In genomic region chr2:6334011-6334410, GRCm38 (mm10) we compare ENCODE assay signal across 21 mouse cellular contexts. TPM values are rescaled to one million over a fixed set of nuclear protein-coding genes. Genes with fewer than 3 reads are reported as not detected.
DNase-seq lines count a peak whose midpoint lies in the region; ATAC-seq and TF ChIP-seq lines count a peak whose summit lies in the region.
"Had no signal": no experiment of that assay in that cellular context is flagged by ENCODE, and none has a peak within 500 bp of the region (broad histone marks: within the 10 kb centered on the region; RNA-seq: fewer than 3 reads in every experiment).

No protein-coding gene starts in this region.

- 84% methylated on average over 6 of the region's 6 CpGs for WGBS in kidney, embryonic 14.5 days

- TF ChIP-seq RAD21 in MEL (IDR thresholded peaks at IDR 0.05; ENCODE audit: low read depth, low read length): no peak

- no peak for TF ChIP-seq EP300 in MEL (IDR thresholded peaks at IDR 0.05; ENCODE audit: low read depth in 1 of 2, low read length in 2 of 2)

- ATAC-seq in kidney, embryonic 14.5 days (ENCODE audit: low FRiP score, low TSS enrichment): no peak
- ATAC-seq: forebrain, postnatal 0 days; midbrain, embryonic 15.5 days; Patski had no signal

- no peaks in the 10 kb centered on the region for H3K9me3 ChIP-seq in kidney, embryonic 14.5 days (ENCODE audit: control insufficient read depth, low read length)
- no peaks in the 10 kb centered on the region for H3K9me3 ChIP-seq in MEL (replicated peaks; ENCODE audit: insufficient read depth, low read length)
- H3K9me3 ChIP-seq: heart, embryonic 13.5 days; hindbrain, embryonic 12.5 days; limb, embryonic 15.5 days; lung, embryonic 15.5 days; midbrain, embryonic 15.5 days had no signal

- peaks cover 31% of the 10 kb centered on the region for H3K4me1 ChIP-seq in kidney, embryonic 14.5 days (ENCODE audit: control insufficient read depth, insufficient read depth, low read length)
- peaks cover 54 to 69% of the 10 kb centered on the region in 2 experiments for H3K4me1 ChIP-seq in MEL (ENCODE audit: control insufficient read depth in 1 of 2, insufficient read depth in 2 of 2, low read length in 2 of 2)

- H3K4me3 ChIP-seq in kidney, embryonic 14.5 days (ENCODE audit: low read length): no peak overlapping the region
- no peak overlapping the region for H3K4me3 ChIP-seq in MEL (ENCODE audit: control insufficient read depth in 1 of 2, insufficient read depth in 1 of 2, low read depth in 2 of 2, low read length in 2 of 2)
- H3K4me3 ChIP-seq: heart, adult 2 months; heart, embryonic 13.5 days; hindbrain, embryonic 12.5 days; limb, embryonic 15.5 days; lung, embryonic 15.5 days; midbrain, embryonic 15.5 days had no signal

- no peak for TF ChIP-seq CTCF in MEL (IDR thresholded peaks at IDR 0.05 in 2 of 3, conservative IDR thresholded peaks at IDR 0.05 in 1 of 3; ENCODE audit: control insufficient read depth in 1 of 3, insufficient read depth in 1 of 3, low read depth in 2 of 3, low read length in 3 of 3, poor library complexity in 1 of 3, severe bottlenecking in 1 of 3)

- H3K79me2 ChIP-seq in MEL (ENCODE audit: control insufficient read depth, insufficient read depth, low read length, poor library complexity): peaks cover 59% of the 10 kb centered on the region

- DNase-seq in adrenal gland, postnatal 36 days: peak; percentile 16 to 44
- DNase-seq in adrenal gland, postnatal 4 days (ENCODE audit: low spot score in 2 of 2): no peak
- peak; percentile 43 for DNase-seq in kidney, postnatal 14 days
- DNase-seq in MEL (ENCODE audit: low read depth, low spot score): no peak
- peak; percentile 56 to 61 for DNase-seq in kidney, postnatal 36 days
- no peak for DNase-seq in frontal cortex, postnatal 25 days (ENCODE audit: low spot score in 2 of 2)
- DNase-seq: cerebellum, adult 18-20 months; cerebellum, postnatal 14 days; forebrain, postnatal 0 days; gastrocnemius, postnatal 36 days; heart, adult 2 months; heart, postnatal 14 days; left cerebral cortex, postnatal 4 days had no signal

- H3K27ac ChIP-seq in kidney, embryonic 14.5 days (ENCODE audit: low read depth, low read length): no peak overlapping the region
- 0 out of 2 replicates have a peak overlapping the region, but pooled peaks have one; percentile 3 for H3K27ac ChIP-seq in MEL (ENCODE audit: control insufficient read depth, low read depth, low read length)
- H3K27ac ChIP-seq: heart, adult 2 months; heart, embryonic 13.5 days; hindbrain, embryonic 12.5 days; limb, embryonic 15.5 days; lung, embryonic 15.5 days; macrophage; midbrain, embryonic 15.5 days had no signal

- 0 out of 2 replicates have a peak, but pooled peaks cover 5% of the 10 kb centered on the region for H3K36me3 ChIP-seq in kidney, embryonic 14.5 days (ENCODE audit: control insufficient read depth, insufficient read depth, low read length)
- peaks cover 11 to 72% of the 10 kb centered on the region in 2 experiments for H3K36me3 ChIP-seq in MEL (ENCODE audit: control insufficient read depth in 1 of 2, insufficient read depth in 2 of 2, low read length in 2 of 2)
- H3K36me3 ChIP-seq: heart, embryonic 13.5 days; hindbrain, embryonic 12.5 days; limb, embryonic 15.5 days; lung, embryonic 15.5 days; midbrain, embryonic 15.5 days had no signal

- H3K27me3 ChIP-seq in kidney, embryonic 14.5 days (ENCODE audit: control insufficient read depth, insufficient read depth, low read length): no peaks in the 10 kb centered on the region
- H3K27me3 ChIP-seq in MEL (ENCODE audit: control insufficient read depth in 1 of 2, insufficient read depth in 2 of 2, low read length in 2 of 2): no peaks in the 10 kb centered on the region
- H3K27me3 ChIP-seq: heart, embryonic 13.5 days; hindbrain, embryonic 12.5 days; limb, embryonic 15.5 days; lung, embryonic 15.5 days; midbrain, embryonic 15.5 days; Patski had no signal

- no peak overlapping the region for H3K4me2 ChIP-seq in kidney, embryonic 14.5 days (replicated peaks; ENCODE audit: low read depth, low read length)
- H3K4me2 ChIP-seq: heart, embryonic 13.5 days; hindbrain, embryonic 12.5 days; limb, embryonic 15.5 days; lung, embryonic 15.5 days; midbrain, embryonic 15.5 days had no signal

- no peak for TF ChIP-seq POLR2A in MEL (IDR thresholded peaks at IDR 0.05; ENCODE audit: control insufficient read depth in 1 of 2, insufficient read depth in 1 of 2, low read depth in 1 of 2, low read length in 2 of 2, poor library complexity in 1 of 2)

- H3K9ac ChIP-seq in kidney, embryonic 14.5 days (ENCODE audit: low read depth, low read length): no peak overlapping the region
- no peak overlapping the region for H3K9ac ChIP-seq in MEL (ENCODE audit: control insufficient read depth, low read depth, low read length, poor library complexity, severe bottlenecking)
- H3K9ac ChIP-seq: forebrain, postnatal 0 days; heart, embryonic 13.5 days; hindbrain, embryonic 12.5 days; limb, embryonic 15.5 days; lung, embryonic 15.5 days; midbrain, embryonic 15.5 days had no signal

TF ChIP-seq in MEL, 35 proteins besides CTCF, POLR2A, EP300 and RAD21:
- TF ChIP-seq ZC3H11A (IDR thresholded peaks at IDR 0.05; ENCODE audit: low read depth, low read length): no peak
- TF ChIP-seq TAL1 (IDR thresholded peaks at IDR 0.05; ENCODE audit: low read length): no peak
- TF ChIP-seq ZNF384 (IDR thresholded peaks at IDR 0.05; ENCODE audit: low read depth, low read length): no peak
- TF ChIP-seq TBP (IDR thresholded peaks at IDR 0.05; ENCODE audit: low read depth, low read length): no peak
- TF ChIP-seq BHLHE40 (IDR thresholded peaks at IDR 0.05; ENCODE audit: borderline replicate concordance, low read depth, low read length): no peak
- no peak for TF ChIP-seq KAT2A (conservative IDR thresholded peaks at IDR 0.05; ENCODE audit: low read depth, low read length)
- no peak for TF ChIP-seq ETS1 (IDR thresholded peaks at IDR 0.05; ENCODE audit: low read depth, low read length)
- TF ChIP-seq MAFK (IDR thresholded peaks at IDR 0.05; ENCODE audit: borderline replicate concordance, low read depth, low read length): no peak
- TF ChIP-seq SMC3 (IDR thresholded peaks at IDR 0.05; ENCODE audit: low read depth, low read length): no peak
- no peak for TF ChIP-seq TCF12 (IDR thresholded peaks at IDR 0.05; ENCODE audit: low read depth, low read length)
- no peak for TF ChIP-seq GABPA (IDR thresholded peaks at IDR 0.05; ENCODE audit: low read depth, low read length)
- TF ChIP-seq NELFE (IDR thresholded peaks at IDR 0.05; ENCODE audit: low read depth, low read length): no peak
- no peak for TF ChIP-seq HCFC1 (IDR thresholded peaks at IDR 0.05; ENCODE audit: low read depth, low read length)
- no peak for TF ChIP-seq ELF1 (IDR thresholded peaks at IDR 0.05; ENCODE audit: low read depth, low read length)
- no peak for TF ChIP-seq UBTF (IDR thresholded peaks at IDR 0.05; ENCODE audit: borderline replicate concordance, insufficient read depth, low read depth, low read length)
- no peak for TF ChIP-seq NRF1 (IDR thresholded peaks at IDR 0.05; ENCODE audit: insufficient read depth, low read depth, low read length, poor library complexity, severe bottlenecking)

RNA-seq across cellular contexts. Expression of gene Usp6nl, which starts 11.5 kb away (rescaled TPM):
- 10 to 100 TPM; 31.6 to 33.6 TPM for total RNA-seq in adrenal gland, postnatal 36 days (2021)
- 10 to 100 TPM; 40.1 to 44.0 TPM for total RNA-seq in adrenal gland, postnatal 4 days (2021)
- polyA plus RNA-seq in kidney, embryonic 14.5 days (2014; fragmentation: Nextera tagmentation; extraction: Ambion mirVana): 5.6 and 15.9 TPM in 2 replicates
- 8.9 and 11.2 TPM in 2 replicates for total RNA-seq in MEL (2012; rRNA removed)
- 10 to 100 TPM; 24.8 to 67.1 TPM for polyA plus RNA-seq in MEL (2012; ENCODE audit: insufficient read depth in 1 of 2, insufficient read length in 2 of 2, low read depth in 1 of 2, low replicate concordance in 2 of 2, missing spikeins in 1 of 2)

Comparison
In these comparisons a context has a peak if more than half of its experiments do, and no peak if none do; other contexts are left out.
1. DNase-seq: peak in adrenal gland, postnatal 36 days (2 of 2), kidney, postnatal 14 days (single experiment) and kidney, postnatal 36 days (2 of 2); none in adrenal gland, postnatal 4 days (0 of 2), MEL (single experiment) and frontal cortex, postnatal 25 days (0 of 2).